Comparison of ENCODE assay signal across 8 mouse cellular contexts in the genomic region with DNA sequence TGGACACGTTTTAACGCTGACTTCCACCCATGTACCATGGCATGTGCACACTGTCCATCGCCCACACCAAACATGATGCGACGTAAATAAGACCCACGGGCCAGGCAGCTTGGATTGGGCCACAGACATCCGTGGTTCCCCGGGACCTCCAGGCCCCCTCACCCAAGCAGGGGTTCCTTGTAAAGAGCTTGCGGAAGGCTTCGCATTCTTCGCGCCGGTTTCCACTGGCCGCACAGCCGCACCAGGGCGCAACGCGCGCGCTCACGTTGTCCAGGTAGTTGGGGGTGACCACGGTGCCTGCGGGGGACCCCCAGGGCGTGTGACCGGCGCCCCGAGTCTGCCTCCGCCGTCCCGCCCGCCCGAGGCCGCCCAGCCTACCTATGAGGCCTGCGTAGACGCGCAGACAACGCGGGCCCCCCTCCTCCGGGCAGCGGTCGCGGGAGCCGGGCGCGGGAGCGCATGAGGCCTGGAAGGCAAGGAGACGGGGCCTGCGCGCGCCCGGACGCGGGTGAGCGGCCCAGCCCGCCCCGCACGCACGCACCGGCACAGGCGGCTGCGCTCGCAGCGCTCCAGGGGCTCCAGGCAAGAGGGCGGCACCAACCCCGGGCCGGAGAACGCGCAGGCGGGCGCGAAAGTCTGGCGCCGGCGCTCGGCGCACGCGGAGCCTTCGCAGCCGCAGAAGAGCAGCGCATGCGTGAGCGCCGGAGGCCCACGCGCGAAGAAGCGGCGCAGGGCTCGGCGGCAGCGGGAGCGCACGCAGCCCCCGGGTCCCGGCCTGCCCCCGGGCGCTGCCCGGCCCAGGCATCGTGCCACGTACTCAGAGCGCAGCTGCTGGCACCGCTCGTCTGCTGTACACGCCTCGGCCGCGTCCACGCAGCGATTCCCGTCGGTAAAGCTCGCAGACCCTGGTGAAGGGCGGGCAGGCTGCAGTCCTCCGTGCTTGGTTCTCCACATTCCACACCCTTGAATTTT. TPM values are rescaled to one million over a fixed set of nuclear protein-coding genes. Genes with fewer than 3 reads are reported as not detected.
DNase-seq lines count a peak whose midpoint lies in the region; ATAC-seq and TF ChIP-seq lines count a peak whose summit lies in the region.

No protein-coding gene starts in this region.

- peak overlapping the region; percentile 66 for H3K9ac ChIP-seq in kidney, embryonic 15.5 days
- H3K9ac ChIP-seq in liver, embryonic 14.5 days (replicated peaks): no peak overlapping the region

- no peaks in the 10 kb centered on the region for H3K9me3 ChIP-seq in kidney, embryonic 15.5 days (replicated peaks)
- no peaks in the 10 kb centered on the region for H3K9me3 ChIP-seq in liver, embryonic 14.5 days (ENCODE audit: control insufficient read depth, low read length)

- ATAC-seq in kidney, embryonic 15.5 days (replicated peaks; ENCODE audit: low FRiP score): peak; percentile 33
- no peak for ATAC-seq in liver, embryonic 14.5 days (ENCODE audit: insufficient read depth)

- peak overlapping the region; percentile 63 for H3K4me3 ChIP-seq in kidney, embryonic 15.5 days (replicated peaks)
- H3K4me3 ChIP-seq in liver, embryonic 14.5 days (ENCODE audit: insufficient read depth in 1 of 2, low read depth in 2 of 2, low read length in 2 of 2): peak overlapping the region in 1 of 2 experiments; percentile 35; a peak in 2 of 4 replicates

- peak overlapping the region; percentile 98 for H3K4me2 ChIP-seq in kidney, embryonic 15.5 days
- H3K4me2 ChIP-seq in liver, embryonic 14.5 days (ENCODE audit: low read depth): peak overlapping the region; percentile 30

- no peaks in the 10 kb centered on the region for H3K36me3 ChIP-seq in kidney, embryonic 15.5 days
- no peaks in the 10 kb centered on the region for H3K36me3 ChIP-seq in liver, embryonic 14.5 days (replicated peaks; ENCODE audit: control insufficient read depth, insufficient read depth, low read depth)

- TF ChIP-seq CTCF in liver, embryonic 14.5 days (IDR thresholded peaks at IDR 0.05; ENCODE audit: low read depth): no peak

- DNase-seq in kidney, postnatal 25 days: no peak
- DNase-seq in cerebellum, adult 18-20 months: peak; percentile 37 to 66
- peak; percentile 62 to 79 for DNase-seq in frontal cortex, postnatal 10 days (ENCODE audit: low spot score in 2 of 2)
- peak; percentile 40 for DNase-seq in kidney, postnatal 14 days
- no peak for DNase-seq in liver, embryonic 14.5 days (ENCODE audit: low read depth in 3 of 3, low spot score in 3 of 3)
- peak; percentile 89 for DNase-seq in right cerebral cortex, postnatal 25 days
- no peak for DNase-seq in thymus, postnatal 14 days

- peaks cover 45% of the 10 kb centered on the region for H3K4me1 ChIP-seq in kidney, embryonic 15.5 days
- peaks cover 0 to 2% of the 10 kb centered on the region in 2 experiments; a peak in 1 of 4 replicates for H3K4me1 ChIP-seq in liver, embryonic 14.5 days (replicated peaks; ENCODE audit: control insufficient read depth in 2 of 2, insufficient read depth in 2 of 2, low read length in 1 of 2)

- 3% methylated on average over 115 of the region's 115 CpGs for WGBS in kidney, embryonic 15.5 days
- WGBS in liver, embryonic 14.5 days (ENCODE audit: insufficient replicate concordance): 4% methylated on average over 114 of the region's 115 CpGs

- TF ChIP-seq EP300 in liver, embryonic 14.5 days (IDR thresholded peaks at IDR 0.05; ENCODE audit: low read depth): no peak

- H3K27me3 ChIP-seq in kidney, embryonic 15.5 days: peaks cover 49% of the 10 kb centered on the region
- peaks cover 51% of the 10 kb centered on the region for H3K27me3 ChIP-seq in liver, embryonic 14.5 days (ENCODE audit: control insufficient read depth, insufficient read depth, low read length)

- no peak overlapping the region for H3K27ac ChIP-seq in kidney, embryonic 15.5 days
- no peak overlapping the region for H3K27ac ChIP-seq in liver, embryonic 14.5 days

RNA-seq across cellular contexts. Expression of a gene that starts 1.7 kb away (rescaled TPM):
- 15.1 and 17.0 TPM in 2 replicates for polyA plus RNA-seq in kidney, embryonic 15.5 days (2015; fragmentation: Nextera tagmentation; extraction: Ambion mirVana)
- 0.16 and 0.40 TPM in 2 replicates for polyA plus RNA-seq in liver, embryonic 14.5 days (2012; rRNA removed)
- 0.10 and 0.15 TPM in 2 replicates for polyA plus RNA-seq in liver, embryonic 14.5 days (2014; fragmentation: Nextera tagmentation; extraction: Ambion mirVana)

RNA-seq across cellular contexts. Expression of a gene that starts 22.5 kb away (rescaled TPM):
- 3.6 and 4.9 TPM in 2 replicates for polyA plus RNA-seq in kidney, embryonic 15.5 days (2015; fragmentation: Nextera tagmentation; extraction: Ambion mirVana)
- 0.31 and 0.67 TPM in 2 replicates for polyA plus RNA-seq in liver, embryonic 14.5 days (2012; rRNA removed)
- 0.17 and 0.43 TPM in 2 replicates for polyA plus RNA-seq in liver, embryonic 14.5 days (2014; fragmentation: Nextera tagmentation; extraction: Ambion mirVana)

RNA-seq across cellular contexts. Expression of a gene that starts 45.4 kb away (rescaled TPM):
- polyA plus RNA-seq in kidney, embryonic 15.5 days (2015; fragmentation: Nextera tagmentation; extraction: Ambion mirVana): 0.35 and 0.49 TPM in 2 replicates
- 0.93 and 1.0 TPM in 2 replicates for polyA plus RNA-seq in liver, embryonic 14.5 days (2012; rRNA removed)
- polyA plus RNA-seq in liver, embryonic 14.5 days (2014; fragmentation: Nextera tagmentation; extraction: Ambion mirVana): 0.70 and 0.78 TPM in 2 replicates

Comparison
In these comparisons a context has a peak if more than half of its experiments do, and no peak if none do; other contexts are left out.
1. DNase-seq: peak in cerebellum, adult 18-20 months (2 of 2), frontal cortex, postnatal 10 days (2 of 2), kidney, postnatal 14 days (single experiment) and right cerebral cortex, postnatal 25 days (single experiment); none in kidney, postnatal 25 days (0 of 2), liver, embryonic 14.5 days (0 of 3) and thymus, postnatal 14 days (single experiment).
2. RNA of a gene that starts 1.7 kb away (polyA plus RNA-seq): 15.1 to 17.0 TPM in kidney, embryonic 15.5 days; 0.10 to 0.40 TPM in liver, embryonic 14.5 days; every median in the first group is over 10 times any median in the second.